Mouse (Mus musculus) small intestine, adult 2 months (tissue): ENCODE results near the gene Ptpn11.

Experiments used
- CTCF ChIP-seq: fragments of 200-500 bp; IDR thresholded peaks from 2 replicates; pipeline ENCODE4 v1.5.1; 2012; ENCODE audit warnings: low read depth, mild to moderate bottlenecking, control low read depth, inconsistent platforms, low read length, moderate library complexity, mixed read lengths; ENCODE audit not compliant: insufficient replicate concordance, insufficient read length; ENCODE audit errors: extremely low read depth
- POLR2A ChIP-seq: fragments of 200-500 bp; IDR thresholded peaks from 2 replicates; pipeline ENCODE4 v1.6.1; 2012; ENCODE audit warnings: low read depth, mild to moderate bottlenecking, control low read depth, inconsistent platforms, low read length, moderate library complexity

DNA sequence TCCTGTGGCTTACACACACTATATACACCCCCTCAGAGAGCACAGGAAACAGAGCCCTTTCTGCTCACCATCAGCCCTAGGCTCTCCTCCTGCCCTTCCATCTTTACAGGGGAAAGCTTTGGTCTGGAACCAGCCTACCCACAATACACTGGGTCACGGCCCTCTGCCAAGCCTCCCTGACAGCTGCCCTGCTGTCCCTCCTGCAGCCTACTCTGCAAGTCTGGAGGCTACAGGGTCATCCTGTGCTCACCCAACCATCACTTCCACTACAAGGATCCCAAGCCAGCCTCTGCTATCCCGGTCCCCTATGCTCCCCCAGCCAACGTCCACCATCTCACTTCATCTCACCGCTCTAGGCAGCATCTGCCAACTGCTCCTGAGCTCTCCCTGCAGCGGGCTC is 44.9 kb downstream of the Ptpn11 start:
- TF ChIP-seq CTCF (no peak), POLR2A (no peak)
